Mouse (Mus musculus): Measurements from ENCODE around the gene Gm13889. TPM values are rescaled to one million over a fixed set of nuclear protein-coding genes. Genes with fewer than 3 reads are reported as not detected.

Gene Gm13889
- polyA plus RNA-seq, 2 experiments from 2014 or later = not detected

- no peak for ATAC-seq
These were observed 779 bp upstream of the Gm13889 start for GRCm38 (mm10) chr2:93957785-93958175.

GRCm38 (mm10) chr2:93956331-93956801 is 635 bp downstream of the Gm13889 start:
- ATAC-seq = no peak

GRCm38 (mm10) chr2:93955886-93956285 is 1.1 kb downstream of the Gm13889 start:
- ATAC-seq = no peak

- no peak for ATAC-seq
These were observed 2.0 kb downstream of the Gm13889 start for GRCm38 (mm10) chr2:93954781-93955578.

- no peak for ATAC-seq
These were observed 3.3 kb downstream of the Gm13889 start for GRCm38 (mm10) chr2:93953726-93954125.

- ATAC-seq = no peak
These were observed 10.0 kb downstream of the Gm13889 start for GRCm38 (mm10) chr2:93946976-93947375.

- no peak for ATAC-seq
These were observed 12.1 kb downstream of the Gm13889 start for GRCm38 (mm10) chr2:93944855-93945254.

GRCm38 (mm10) chr2:93944099-93944498 is 12.9 kb downstream of the Gm13889 start:
- no peak for ATAC-seq

- ATAC-seq = no peak
These were observed 15.3 kb downstream of the Gm13889 start for GRCm38 (mm10) chr2:93941670-93942069.

- ATAC-seq = no peak
These were observed 18.5 kb downstream of the Gm13889 start for GRCm38 (mm10) chr2:93938534-93938933.

GRCm38 (mm10) chr2:93928866-93929265 is 28.1 kb downstream of the Gm13889 start:
- no peak for ATAC-seq

- ATAC-seq = no peak
These were observed 29.1 kb downstream of the Gm13889 start for GRCm38 (mm10) chr2:93927701-93928437.

- no peak for ATAC-seq
These were observed 30.9 kb downstream of the Gm13889 start for GRCm38 (mm10) chr2:93926141-93926540.

- no peak for ATAC-seq
These were observed 37.9 kb downstream of the Gm13889 start for GRCm38 (mm10) chr2:93919093-93919492.

GRCm38 (mm10) chr2:93913552-93913951 is 43.4 kb downstream of the Gm13889 start:
- no peak for ATAC-seq

- no peak for ATAC-seq
These were observed 45.1 kb downstream of the Gm13889 start for GRCm38 (mm10) chr2:93911942-93912341.

- no peak for ATAC-seq
These were observed 47.3 kb downstream of the Gm13889 start for GRCm38 (mm10) chr2:93909716-93910115.

GRCm38 (mm10) chr2:93907519-93908294 is 49.3 kb downstream of the Gm13889 start:
- no peak for ATAC-seq

- no peak for ATAC-seq
These were observed 50.7 kb downstream of the Gm13889 start for GRCm38 (mm10) chr2:93906316-93906715.

Data from activated CD4-positive, CD25-positive, alpha-beta regulatory T cell, adult 4 months (primary cell).